Mouse (Mus musculus): ENCODE results near the gene Stim1. TPM values are rescaled to one million over a fixed set of nuclear protein-coding genes. Genes with fewer than 3 reads are reported as not detected.

The Stim1 gene
- polyA plus RNA-seq, 1 experiment: 2.7 TPM

- H3K36me3 ChIP-seq (ENCODE audit: control insufficient read depth): no peaks in the 10 kb centered on the region
- H3K4me1 ChIP-seq (ENCODE audit: control insufficient read depth): peaks cover 21% of the 10 kb centered on the region
- H3K4me3 ChIP-seq (replicated peaks): no peak overlapping the region
- H3K27me3 ChIP-seq (ENCODE audit: control insufficient read depth): no peaks in the 10 kb centered on the region
- no peaks in the 10 kb centered on the region for H3K9me3 ChIP-seq (ENCODE audit: control insufficient read depth, low read length)
- TF ChIP-seq TAL1 (IDR thresholded peaks at IDR 0.05; ENCODE audit: low read length) (no peak), GATA1 (IDR thresholded peaks at IDR 0.05; ENCODE audit: low read length) (no peak)
Measured at GRCm38 (mm10) chr7:102310821-102311220, 43.2 kb downstream of the Stim1 start.

GRCm38 (mm10) chr7:102312840-102313534, 45.4 kb downstream of the Stim1 start:
- Histone ChIP-seq H3K4me1 (ENCODE audit: control insufficient read depth) (peaks cover 22% of the 10 kb centered on the region), H3K4me3 (replicated peaks) (no peak overlapping the region), H3K36me3 (ENCODE audit: control insufficient read depth) (no peaks in the 10 kb centered on the region), H3K27me3 (ENCODE audit: control insufficient read depth) (no peaks in the 10 kb centered on the region), H3K9me3 (ENCODE audit: control insufficient read depth, low read length) (no peaks in the 10 kb centered on the region)
- TF ChIP-seq GATA1 (IDR thresholded peaks at IDR 0.05; ENCODE audit: low read length): no peak
- no peak for TF ChIP-seq TAL1 (IDR thresholded peaks at IDR 0.05; ENCODE audit: low read length)

GRCm38 (mm10) chr7:102313535-102313863, 45.9 kb downstream of the Stim1 start:
- Histone ChIP-seq H3K4me3 (replicated peaks) (no peak overlapping the region), H3K36me3 (ENCODE audit: control insufficient read depth) (no peaks in the 10 kb centered on the region), H3K9me3 (ENCODE audit: control insufficient read depth, low read length) (no peaks in the 10 kb centered on the region), H3K4me1 (ENCODE audit: control insufficient read depth) (peaks cover 22% of the 10 kb centered on the region), H3K27me3 (ENCODE audit: control insufficient read depth) (no peaks in the 10 kb centered on the region)
- TF ChIP-seq GATA1 (IDR thresholded peaks at IDR 0.05; ENCODE audit: low read length) (no peak), TAL1 (IDR thresholded peaks at IDR 0.05; ENCODE audit: low read length) (no peak)

DNA sequence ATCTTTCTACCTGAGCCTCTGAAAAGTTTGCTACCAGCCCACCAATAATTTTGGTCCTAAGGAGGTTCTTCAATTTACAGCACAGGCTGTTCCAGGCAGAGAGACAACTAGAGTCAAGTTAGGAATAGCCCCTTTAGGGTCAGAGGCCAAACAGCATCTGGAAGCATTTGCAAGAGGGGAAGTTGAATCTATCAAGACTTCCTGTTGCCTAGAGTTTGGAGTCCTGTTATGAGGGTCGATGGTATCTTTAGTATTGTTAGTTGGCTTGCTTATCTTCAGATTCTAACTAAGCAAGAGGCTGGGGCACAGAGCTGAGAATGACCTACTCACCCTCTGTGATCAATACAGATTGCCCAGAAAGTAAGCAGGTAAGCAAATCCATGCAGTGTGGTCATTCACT, 46.5 kb downstream of the Stim1 start:
- Histone ChIP-seq H3K4me1 (ENCODE audit: control insufficient read depth) (peaks cover 22% of the 10 kb centered on the region), H3K36me3 (ENCODE audit: control insufficient read depth) (no peaks in the 10 kb centered on the region), H3K9me3 (ENCODE audit: control insufficient read depth, low read length) (no peaks in the 10 kb centered on the region), H3K4me3 (replicated peaks) (no peak overlapping the region), H3K27me3 (ENCODE audit: control insufficient read depth) (no peaks in the 10 kb centered on the region)
- TF ChIP-seq TAL1 (IDR thresholded peaks at IDR 0.05; ENCODE audit: low read length): no peak
- no peak for TF ChIP-seq GATA1 (IDR thresholded peaks at IDR 0.05; ENCODE audit: low read length)

DNA sequence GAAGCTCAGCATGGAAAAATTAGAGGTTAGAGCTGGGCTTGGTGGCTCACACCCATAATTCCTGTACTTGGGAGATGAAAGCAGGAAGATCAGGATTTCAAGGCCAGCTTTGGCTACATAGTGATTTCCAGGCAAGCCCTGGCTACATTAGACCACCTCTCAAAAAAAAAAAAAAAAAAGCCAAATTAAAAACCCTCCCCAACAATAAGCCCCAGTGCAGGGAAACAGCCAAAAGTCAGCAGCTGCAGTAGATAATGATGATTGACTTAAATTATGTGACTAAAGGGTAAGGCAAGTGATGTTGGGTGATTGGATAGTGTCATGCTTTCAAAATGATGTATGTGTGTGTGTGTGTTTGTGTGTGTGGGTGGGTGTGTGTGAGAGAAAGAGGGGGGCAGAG, 47.3 kb downstream of the Stim1 start:
- H3K4me1 ChIP-seq (ENCODE audit: control insufficient read depth): peaks cover 22% of the 10 kb centered on the region
- no peaks in the 10 kb centered on the region for H3K9me3 ChIP-seq (ENCODE audit: control insufficient read depth, low read length)
- TF ChIP-seq TAL1 (IDR thresholded peaks at IDR 0.05; ENCODE audit: low read length) (no peak), GATA1 (IDR thresholded peaks at IDR 0.05; ENCODE audit: low read length) (no peak)
- no peaks in the 10 kb centered on the region for H3K27me3 ChIP-seq (ENCODE audit: control insufficient read depth)
- H3K36me3 ChIP-seq (ENCODE audit: control insufficient read depth): no peaks in the 10 kb centered on the region
- H3K4me3 ChIP-seq (replicated peaks): no peak overlapping the region

DNA sequence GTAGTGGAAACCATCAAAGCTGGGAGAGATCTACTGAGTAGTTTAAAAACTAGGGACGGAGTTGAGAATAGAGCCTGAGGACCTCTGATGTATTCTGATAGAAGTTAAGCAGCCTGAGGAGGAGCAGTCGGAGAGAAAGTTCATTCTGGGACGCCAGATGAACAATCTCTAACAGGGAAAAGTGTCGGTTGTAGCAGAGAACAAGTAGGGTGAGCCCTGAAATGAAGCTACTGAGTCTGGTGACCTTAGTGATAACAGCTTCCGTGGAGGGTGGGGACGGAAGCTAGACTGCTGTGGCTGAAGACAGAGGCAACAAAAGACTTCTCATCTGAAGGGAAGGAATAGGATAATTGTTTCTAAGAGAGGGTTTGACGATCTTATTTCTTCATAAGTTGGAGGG, 47.8 kb downstream of the Stim1 start:
- TF ChIP-seq TAL1 (IDR thresholded peaks at IDR 0.05; ENCODE audit: low read length) (no peak), GATA1 (IDR thresholded peaks at IDR 0.05; ENCODE audit: low read length) (no peak)
- H3K4me3 ChIP-seq (replicated peaks): no peak overlapping the region
- H3K27me3 ChIP-seq (ENCODE audit: control insufficient read depth): no peaks in the 10 kb centered on the region
- H3K4me1 ChIP-seq (ENCODE audit: control insufficient read depth): peaks cover 22% of the 10 kb centered on the region
- no peaks in the 10 kb centered on the region for H3K9me3 ChIP-seq (ENCODE audit: control insufficient read depth, low read length)
- H3K36me3 ChIP-seq (ENCODE audit: control insufficient read depth): no peaks in the 10 kb centered on the region

DNA sequence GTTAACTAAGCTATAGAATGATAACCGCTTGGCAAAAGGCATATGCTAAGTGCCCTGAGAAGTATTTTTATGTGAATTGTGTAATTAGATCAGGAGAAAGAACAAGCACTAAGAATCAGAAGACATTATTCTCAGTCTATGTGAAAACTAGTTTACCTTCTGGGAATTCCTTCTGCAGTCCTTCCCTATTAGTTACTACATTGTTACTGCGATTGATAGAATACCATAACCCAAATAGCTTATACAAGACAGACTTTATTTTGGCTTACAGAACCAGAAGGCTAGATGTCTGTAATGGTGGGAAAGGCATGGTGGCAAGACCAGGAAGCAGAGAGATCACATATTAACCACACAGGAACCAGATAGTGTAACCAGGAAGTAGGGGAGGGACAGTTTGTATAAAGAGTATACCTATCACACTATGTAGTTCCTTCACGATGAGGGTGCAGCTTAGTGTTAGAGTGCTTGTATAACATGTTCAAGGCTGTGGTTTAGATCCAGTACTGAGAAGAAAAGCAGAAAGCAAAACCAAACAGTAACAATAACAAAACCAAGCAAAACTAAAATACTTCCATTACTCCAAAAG, 50.1 kb downstream of the Stim1 start:
- H3K4me3 ChIP-seq (replicated peaks): no peak overlapping the region
- H3K36me3 ChIP-seq (ENCODE audit: control insufficient read depth): no peaks in the 10 kb centered on the region
- TF ChIP-seq TAL1 (IDR thresholded peaks at IDR 0.05; ENCODE audit: low read length) (no peak), GATA1 (IDR thresholded peaks at IDR 0.05; ENCODE audit: low read length) (no peak)
- peaks cover 22% of the 10 kb centered on the region for H3K4me1 ChIP-seq (ENCODE audit: control insufficient read depth)
- no peaks in the 10 kb centered on the region for H3K27me3 ChIP-seq (ENCODE audit: control insufficient read depth)
- H3K9me3 ChIP-seq (ENCODE audit: control insufficient read depth, low read length): no peaks in the 10 kb centered on the region

- Histone ChIP-seq H3K27me3 (ENCODE audit: control insufficient read depth) (no peaks in the 10 kb centered on the region), H3K9me3 (ENCODE audit: control insufficient read depth, low read length) (no peaks in the 10 kb centered on the region), H3K4me3 (replicated peaks) (no peak overlapping the region), H3K4me1 (ENCODE audit: control insufficient read depth) (no peaks in the 10 kb centered on the region; the same call in 1 of the 2 replicates), H3K36me3 (ENCODE audit: control insufficient read depth) (no peaks in the 10 kb centered on the region)
- TF ChIP-seq GATA1 (IDR thresholded peaks at IDR 0.05; ENCODE audit: low read length): no peak
- no peak for TF ChIP-seq TAL1 (IDR thresholded peaks at IDR 0.05; ENCODE audit: low read length)
Measured at GRCm38 (mm10) chr7:102322137-102322536, 54.5 kb downstream of the Stim1 start.

DNA sequence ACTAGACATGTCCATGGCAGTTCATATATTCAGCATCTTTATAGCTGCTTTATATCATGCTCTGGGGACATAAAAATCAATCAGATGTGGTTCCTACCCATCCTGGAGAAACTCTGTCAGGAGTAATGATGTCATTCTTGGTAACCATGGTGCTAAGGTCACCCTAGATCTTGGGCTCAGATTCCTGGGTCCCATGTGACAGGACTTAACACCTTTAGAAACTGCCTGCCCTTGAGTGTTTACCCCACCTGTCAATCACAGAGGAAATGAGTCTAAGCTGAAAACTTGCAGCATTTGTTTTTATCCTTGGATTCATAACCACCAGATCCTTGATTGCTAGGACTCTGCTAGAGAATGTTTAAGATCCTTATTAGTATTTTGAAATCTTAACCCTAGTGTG, 58.7 kb downstream of the Stim1 start:
- H3K27me3 ChIP-seq (ENCODE audit: control insufficient read depth): no peaks in the 10 kb centered on the region
- no peaks in the 10 kb centered on the region for H3K4me1 ChIP-seq (ENCODE audit: control insufficient read depth)
- H3K9me3 ChIP-seq (ENCODE audit: control insufficient read depth, low read length): no peaks in the 10 kb centered on the region
- no peaks in the 10 kb centered on the region for H3K36me3 ChIP-seq (ENCODE audit: control insufficient read depth)
- H3K4me3 ChIP-seq (replicated peaks): no peak overlapping the region
- no peak for TF ChIP-seq TAL1 (IDR thresholded peaks at IDR 0.05; ENCODE audit: low read length)
- no peak for TF ChIP-seq GATA1 (IDR thresholded peaks at IDR 0.05; ENCODE audit: low read length)

Measured in erythroblast, embryonic 14.5 days (primary cell).